Mouse (Mus musculus): ENCODE measurements at regions not wholly inside any gene's neighbourhood (a gene's known extent, or its start where the extent isn't known, plus 50 kb on each side); places are given as distances from the start of the nearest gene placed in this dataset.

DNA sequence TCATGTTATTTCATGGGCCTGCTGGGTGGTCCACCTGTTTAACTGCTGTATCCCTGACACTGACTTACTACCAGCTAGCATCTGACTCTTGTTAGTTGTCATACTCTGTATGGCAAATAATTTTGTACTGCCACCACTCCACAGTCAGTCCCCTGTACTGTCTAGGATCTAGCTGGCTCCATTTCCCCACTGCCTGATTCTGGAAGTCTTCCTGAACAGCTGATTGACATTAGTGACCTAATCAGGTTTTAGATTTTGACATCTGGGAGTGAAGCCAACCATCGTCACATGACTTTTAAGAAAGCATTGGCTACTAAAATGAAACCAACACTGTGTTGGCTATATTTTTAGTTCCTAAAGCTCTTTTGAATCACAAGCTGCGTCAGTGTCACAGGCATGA, 711.3 kb downstream of the Bcl11a start:
- DNase-seq (ENCODE audit: low read depth, low spot score), result no peak

DNA sequence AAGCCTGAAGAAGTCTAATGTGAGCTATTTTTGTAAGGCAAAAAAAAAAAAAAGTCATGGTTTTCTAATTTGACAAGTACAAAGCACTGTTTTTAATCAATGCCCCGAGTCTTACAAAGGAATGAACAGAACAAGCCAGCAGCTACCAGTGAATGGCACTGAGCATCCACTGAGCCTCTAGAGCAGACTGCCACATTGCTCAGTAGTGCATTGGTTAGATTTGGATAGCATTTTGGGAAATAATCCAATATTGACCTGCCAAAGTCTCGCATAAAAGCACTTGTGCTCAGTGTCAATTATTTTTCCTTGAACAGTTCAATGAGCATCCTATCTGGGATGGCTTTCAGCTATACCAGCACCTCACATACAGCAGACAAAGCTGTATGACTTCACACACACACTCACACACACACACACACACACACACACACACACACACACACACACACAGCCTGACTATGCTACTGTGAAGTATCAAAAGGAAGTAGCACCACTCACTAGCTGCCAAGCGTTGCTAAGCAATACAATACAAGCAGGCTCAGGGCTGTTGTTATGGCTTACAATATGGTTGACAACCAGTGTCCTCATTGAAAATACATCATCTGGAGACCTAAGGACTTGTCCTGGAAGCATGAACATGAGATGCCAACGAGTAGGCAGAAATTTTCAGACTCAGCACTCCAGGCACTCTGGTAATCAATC, 717.8 kb downstream of the Bcl11a start:
- DNase-seq (ENCODE audit: low read depth, low spot score), result no peak

DNA sequence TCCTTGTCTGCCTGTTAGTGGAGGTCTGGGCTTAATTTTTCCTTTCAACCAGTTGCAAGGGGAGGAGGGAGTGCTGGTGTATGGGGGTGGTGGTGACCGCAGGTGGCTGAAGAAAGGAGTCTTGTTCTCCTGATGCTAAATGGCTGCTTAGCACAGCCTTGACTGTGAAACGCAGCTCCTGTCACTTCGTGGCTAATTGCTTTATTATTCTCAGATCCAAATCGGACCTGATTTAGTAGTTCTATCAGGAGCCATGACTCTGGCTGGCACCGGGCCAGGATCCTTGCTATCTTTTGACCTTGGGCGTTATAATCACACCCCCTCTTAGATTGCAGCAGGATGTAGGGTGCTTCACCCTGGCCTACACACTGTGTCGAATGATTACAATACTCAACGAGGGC, 726.8 kb downstream of the Bcl11a start:
- DNase-seq (ENCODE audit: low read depth, low spot score), result no peak

DNA sequence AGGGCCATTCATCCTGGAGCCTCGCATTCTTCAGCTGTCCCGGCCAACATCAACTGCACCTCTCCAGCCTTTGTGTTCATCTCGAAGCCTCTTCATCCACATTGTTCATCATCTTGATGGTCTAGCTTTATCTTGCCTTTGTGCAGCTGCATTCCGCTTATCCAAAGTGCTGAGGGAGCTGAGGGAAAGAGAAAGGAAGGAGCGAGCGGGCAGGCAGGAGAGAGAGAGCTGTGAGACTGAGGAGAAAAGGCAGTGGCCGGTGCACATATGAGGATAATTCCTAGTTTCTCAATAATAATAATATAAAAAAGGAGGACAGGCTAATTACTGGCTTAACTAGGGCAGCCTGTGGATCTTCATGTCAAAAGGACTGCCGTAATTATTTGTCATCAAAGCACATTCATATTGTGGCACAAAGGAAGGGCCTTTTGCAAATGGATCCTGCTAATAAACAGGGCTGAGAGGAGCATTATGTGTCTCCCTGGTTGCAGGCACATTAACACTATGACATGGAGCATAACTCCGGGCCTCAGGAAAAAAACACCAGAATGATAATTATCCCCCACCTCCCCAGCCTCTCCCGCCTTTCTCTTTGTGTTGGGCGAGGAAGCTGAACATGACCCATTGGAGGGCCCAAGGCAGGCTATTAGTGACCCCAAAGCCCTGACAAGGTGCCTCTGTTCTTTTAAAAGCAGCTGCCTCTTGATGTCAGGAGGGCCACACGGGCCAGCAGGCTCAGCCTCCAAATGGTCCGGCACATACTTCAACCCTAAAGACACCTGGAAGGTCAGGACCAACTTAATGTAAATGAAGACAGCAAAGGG, 751.9 kb downstream of the Bcl11a start:
- DNase-seq (ENCODE audit: low read depth, low spot score), result no peak

DNA sequence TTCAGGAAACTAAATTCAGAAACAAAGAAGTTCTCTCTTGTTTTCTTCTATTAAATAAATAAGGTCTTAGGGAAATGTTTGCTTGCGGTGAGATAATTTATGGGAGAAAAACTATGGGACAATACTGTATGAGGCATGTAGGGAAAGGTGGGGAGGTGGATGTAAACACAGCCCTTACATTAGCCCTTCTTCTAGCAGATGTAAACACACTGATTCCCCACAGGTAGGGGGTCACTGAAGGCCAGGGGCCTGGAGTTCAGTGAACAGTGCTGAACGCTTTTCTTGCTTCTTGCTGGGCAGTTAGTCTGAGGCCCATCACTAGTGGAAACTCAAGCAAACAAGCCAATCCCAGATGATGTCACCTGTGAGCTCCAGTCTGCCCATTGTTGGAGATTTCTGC, 752.6 kb downstream of the Bcl11a start:
- no peak for DNase-seq (ENCODE audit: low read depth, low spot score)

DNA sequence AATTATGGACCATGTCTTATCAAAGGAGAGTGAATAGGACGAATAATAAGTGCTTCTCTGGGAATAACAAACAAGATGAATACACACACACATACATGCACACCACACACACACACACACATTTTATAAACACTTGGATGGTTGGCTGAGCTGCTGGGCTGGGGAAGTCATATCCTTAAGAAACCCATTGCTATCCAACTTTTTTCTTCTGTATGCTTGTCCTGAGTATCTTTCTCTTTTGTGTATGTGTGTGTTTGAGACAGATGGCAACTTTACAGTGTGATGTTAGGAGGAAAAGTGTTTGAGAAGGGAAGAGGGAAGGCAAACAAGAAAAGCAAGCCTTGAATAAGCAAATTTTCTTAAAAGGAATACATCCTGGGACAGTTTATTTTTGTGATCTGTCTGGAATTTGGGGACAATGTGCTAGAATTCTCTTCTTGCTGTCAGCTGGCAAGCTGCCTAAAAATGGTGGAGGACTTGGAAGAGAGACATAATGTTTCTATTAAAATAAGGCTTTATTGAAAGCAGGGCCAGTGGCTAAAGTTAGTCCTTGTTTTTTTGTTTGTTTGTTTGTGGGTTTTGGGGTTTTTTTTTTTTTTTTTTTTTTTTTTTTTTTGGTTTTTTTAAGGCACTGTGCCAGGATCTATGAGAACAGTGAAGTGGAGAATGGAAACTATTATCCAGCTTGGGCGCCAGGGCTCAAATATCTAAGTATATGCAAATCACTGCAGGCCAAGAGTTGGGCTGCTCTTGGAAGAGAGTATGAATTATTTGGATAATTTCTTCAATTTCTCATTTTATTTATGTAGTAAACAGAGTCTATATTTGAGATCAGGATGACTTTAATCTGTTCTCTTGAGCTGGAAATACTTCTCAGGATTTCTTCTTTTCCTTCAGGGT, 766.2 kb downstream of the Bcl11a start:
- DNase-seq (ENCODE audit: low read depth, low spot score), result no peak

DNA sequence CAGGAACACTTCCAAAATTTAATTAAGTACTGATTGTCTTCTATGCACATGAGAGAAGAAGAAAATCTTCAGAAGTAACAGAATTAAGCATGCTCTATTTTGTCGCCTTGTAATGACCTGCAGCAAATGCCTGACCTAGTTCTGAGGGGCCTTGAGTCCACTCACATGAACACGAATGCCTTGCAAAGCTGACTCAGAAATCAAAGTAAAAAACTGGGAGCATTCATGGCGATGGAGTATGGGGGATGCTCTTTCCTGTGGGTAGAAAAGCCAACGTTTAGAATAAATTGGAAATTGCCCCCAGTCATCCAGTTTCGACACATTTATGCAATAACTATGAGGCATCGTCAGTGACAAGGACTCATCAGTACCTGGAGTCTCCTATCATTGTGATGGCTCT, 779.1 kb downstream of the Bcl11a start:
- DNase-seq (ENCODE audit: low read depth, low spot score), result no peak

DNA sequence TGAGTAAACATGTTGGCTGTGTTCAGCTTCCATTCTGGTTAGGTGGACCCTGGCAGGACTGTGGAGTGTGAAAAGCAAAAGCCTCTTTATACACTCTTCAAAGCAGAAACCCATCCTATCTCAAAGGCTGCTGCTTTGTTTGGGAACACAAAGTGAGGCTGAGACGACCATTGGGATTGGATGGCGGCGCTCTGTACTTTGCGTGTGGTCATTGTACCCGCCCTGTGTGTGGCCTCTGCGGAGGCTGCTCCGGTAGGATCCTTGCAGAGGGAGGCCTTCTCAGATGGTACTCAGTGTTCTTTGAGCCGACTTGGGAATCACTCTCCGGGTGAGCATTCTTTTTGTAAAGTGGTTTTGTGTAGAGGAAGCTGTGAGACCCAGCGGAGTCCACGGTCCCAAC, 786.8 kb downstream of the Bcl11a start:
- DNase-seq (ENCODE audit: low read depth, low spot score), result peak; percentile 5

DNA sequence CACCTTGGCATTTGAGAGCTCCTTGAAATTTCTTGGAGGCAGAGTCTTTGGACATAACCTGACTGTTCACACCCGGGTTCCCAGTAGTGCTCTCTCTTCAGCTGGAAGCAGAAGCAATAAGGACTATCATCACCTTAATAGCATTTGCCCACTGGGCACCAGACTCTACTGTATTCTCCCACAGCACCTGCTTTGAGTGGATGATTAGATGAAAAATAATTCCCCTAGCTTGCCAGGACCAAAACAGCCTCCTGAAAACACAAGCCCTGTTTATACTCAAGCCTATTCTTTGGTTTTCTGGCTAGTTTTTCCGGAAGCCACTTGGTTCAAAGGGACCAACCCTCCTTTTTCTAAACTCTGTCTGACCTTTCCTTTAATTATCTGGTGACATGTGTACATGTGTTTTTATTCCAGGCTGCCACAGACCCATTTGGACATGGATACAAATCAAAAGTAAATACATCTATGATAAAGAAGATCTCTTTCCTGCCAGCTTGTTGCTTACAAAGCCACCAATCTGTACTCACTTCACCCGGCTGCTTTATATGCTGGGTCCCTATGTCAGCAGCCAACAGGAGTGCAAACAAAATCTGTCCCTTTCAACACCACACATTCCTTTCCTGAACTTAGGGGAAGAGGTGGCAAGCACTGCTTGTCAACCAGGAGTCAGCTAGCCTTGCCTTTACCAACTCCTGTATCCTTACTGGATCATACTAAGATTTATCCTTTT, 787.4 kb downstream of the Bcl11a start:
- DNase-seq (ENCODE audit: low read depth, low spot score), result no peak
